Mouse (Mus musculus): ENCODE results near the gene P4ha2. TPM values are rescaled to one million over a fixed set of nuclear protein-coding genes. Genes with fewer than 3 reads are reported as not detected.

The P4ha2 gene
- polyA plus RNA-seq, 1 experiment from 2014 or later = 5.6 TPM

Other genes starting within 250 kb of the P4ha2 start
- 0.41 TPM in 1 of 2 replicates, not detected in the other for gene Gm12216, start 240.8 kb upstream of the P4ha2 start, polyA plus RNA-seq (2015; fragmentation: Nextera tagmentation; extraction: Ambion mirVana)
- 6.9 and 8.7 TPM in 2 replicates for gene Slc22a5, start 208.4 kb upstream of the P4ha2 start, polyA plus RNA-seq (2015; fragmentation: Nextera tagmentation; extraction: Ambion mirVana)
- gene Slc22a21, start 119.8 kb upstream of the P4ha2 start, polyA plus RNA-seq (2015; fragmentation: Nextera tagmentation; extraction: Ambion mirVana) = 0.80 and 1.7 TPM in 2 replicates
- gene Slc22a4, start 72.0 kb upstream of the P4ha2 start, polyA plus RNA-seq (2015; fragmentation: Nextera tagmentation; extraction: Ambion mirVana) = 0.21 and 0.74 TPM in 2 replicates
- 36.2 and 38.3 TPM in 2 replicates for gene Pdlim4, start 31.1 kb upstream of the P4ha2 start, polyA plus RNA-seq (2015; fragmentation: Nextera tagmentation; extraction: Ambion mirVana)
- gene Csf2, start 149.6 kb downstream of the P4ha2 start, polyA plus RNA-seq (2015; fragmentation: Nextera tagmentation; extraction: Ambion mirVana) = not detected in 2 replicates
- not detected in 2 replicates for gene Il3, start 167.2 kb downstream of the P4ha2 start, polyA plus RNA-seq (2015; fragmentation: Nextera tagmentation; extraction: Ambion mirVana)
- gene Acsl6, start 203.7 kb downstream of the P4ha2 start, polyA plus RNA-seq (2015; fragmentation: Nextera tagmentation; extraction: Ambion mirVana) = 24.7 and 26.7 TPM in 2 replicates